Mouse (Mus musculus) kidney, postnatal 0 days (tissue): ENCODE results near the gene Isy1. TPM values are rescaled to one million over a fixed set of nuclear protein-coding genes. Genes with fewer than 3 reads are reported as not detected.

Experiments
- ATAC-seq: fragments of 200-750 bp; cut with Nextera tagmentation; replicated peaks from 2 replicates; pipeline ENCODE4 v1.8.0; 2017; ENCODE audit warnings: low read depth, moderate number of reproducible peaks, moderate TSS enrichment, moderate library complexity; ENCODE audit not compliant: low FRiP score
- DNase-seq: peaks from one replicate; pipeline ENCODE4 v3.0.0-alpha.2; 2016; ENCODE audit warnings: low spot score
- H3K27ac ChIP-seq: fragments of 300-500 bp; sonication (generic); 2 replicates; pipeline ENCODE4 v1.5.1; 2014; ENCODE audit warnings: mild to moderate bottlenecking
- H3K27me3 ChIP-seq: fragments of 300-500 bp; sonication (generic); 2 replicates; pipeline ENCODE4 v1.6.1; 2014; ENCODE audit warnings: low read length, mixed read lengths; ENCODE audit not compliant: insufficient read depth
- H3K36me3 ChIP-seq: fragments of 300-500 bp; sonication (generic); 2 replicates; pipeline ENCODE4 v1.6.1; 2014; ENCODE audit warnings: low read length, mixed read lengths; ENCODE audit not compliant: insufficient read depth
- H3K4me1 ChIP-seq: fragments of 300-500 bp; sonication (generic); replicated peaks from 2 replicates; pipeline ENCODE4 v1.6.1; 2014; ENCODE audit warnings: antibody characterized with exemption, low read length, mixed read lengths; ENCODE audit not compliant: insufficient read depth
- H3K4me2 ChIP-seq: fragments of 300-500 bp; sonication (generic); 2 replicates; pipeline ENCODE4 v1.6.1; 2014; ENCODE audit warnings: mild to moderate bottlenecking, low read length, moderate library complexity, mixed read lengths
- H3K4me3 ChIP-seq: fragments of 300-500 bp; sonication (generic); replicated peaks from 2 replicates; pipeline ENCODE4 v1.5.1; 2014; ENCODE audit warnings: low read depth, low read length
- H3K9ac ChIP-seq: fragments of 300-500 bp; sonication (generic); 2 replicates; pipeline ENCODE4 v1.6.1; 2014; ENCODE audit warnings: low read depth, low read length
- H3K9me3 ChIP-seq: fragments of 300-500 bp; sonication (generic); replicated peaks from 2 replicates; pipeline ENCODE4 v1.6.1; 2016; ENCODE audit warnings: low read length, inconsistent platforms, mixed read lengths
- CTCF ChIP-seq: IDR thresholded peaks from 2 replicates; pipeline ENCODE4 v1.5.1; 2016; ENCODE audit warnings: antibody characterized with exemption, low read depth, mild to moderate bottlenecking, moderate library complexity
- WGBS: fragments of 180-500 bp; shearing (Covaris S2); extraction: QIAGEN DNeasy Blood & Tissue Kit; methylation state at CpG from one replicate; pipeline ENCODE4 v1.1.7; 2014; 5-methylcytosine and 5-hydroxymethylcytosine counted together
- polyA plus RNA-seq: library from polyadenylated mRNA; unstranded; fragments of >200 nt; fragmentation: Nextera tagmentation; extraction: Ambion mirVana; gene quantifications from 2 replicates; pipeline ENCODE4 v1.2.1, GENCODE M21; 2015

Isy1 gene
- polyA plus RNA-seq, 1 experiment from 2014 or later, result 46.6 TPM

DNA sequence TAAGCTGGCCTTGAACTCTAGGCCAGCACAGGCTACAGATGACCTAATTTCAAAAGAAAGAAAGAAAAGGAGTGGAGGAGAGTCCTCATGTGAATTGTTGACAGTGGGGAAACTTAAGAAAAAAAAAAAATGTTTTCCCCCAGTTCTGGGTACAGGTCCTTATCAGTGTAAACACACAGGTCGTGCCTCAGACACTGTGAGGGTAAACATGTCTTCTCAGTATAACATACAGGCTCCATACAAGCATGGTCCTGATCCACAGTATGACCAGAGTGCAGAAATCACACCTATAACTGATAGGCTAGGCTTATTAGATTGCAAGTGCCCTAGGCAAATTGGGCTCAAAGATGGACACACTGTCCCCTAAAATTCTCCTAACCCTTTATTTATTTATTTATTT lies 31.8 kb upstream of the Isy1 start:
- no peak for TF ChIP-seq CTCF
- no peaks in the 10 kb centered on the region for H3K27me3 ChIP-seq
- H3K9ac ChIP-seq, result no peak overlapping the region
- H3K36me3 ChIP-seq, result no peaks in the 10 kb centered on the region
- no peak for DNase-seq
- H3K27ac ChIP-seq, result no peak overlapping the region
- H3K4me2 ChIP-seq, result no peak overlapping the region
- H3K4me3 ChIP-seq, result no peak overlapping the region
- no peaks in the 10 kb centered on the region for H3K4me1 ChIP-seq
- no peak for ATAC-seq
- no peaks in the 10 kb centered on the region for H3K9me3 ChIP-seq
- whole genome bisulfite sequencing, result 49% methylated on average over 1 of the region's 1 CpGs

DNA sequence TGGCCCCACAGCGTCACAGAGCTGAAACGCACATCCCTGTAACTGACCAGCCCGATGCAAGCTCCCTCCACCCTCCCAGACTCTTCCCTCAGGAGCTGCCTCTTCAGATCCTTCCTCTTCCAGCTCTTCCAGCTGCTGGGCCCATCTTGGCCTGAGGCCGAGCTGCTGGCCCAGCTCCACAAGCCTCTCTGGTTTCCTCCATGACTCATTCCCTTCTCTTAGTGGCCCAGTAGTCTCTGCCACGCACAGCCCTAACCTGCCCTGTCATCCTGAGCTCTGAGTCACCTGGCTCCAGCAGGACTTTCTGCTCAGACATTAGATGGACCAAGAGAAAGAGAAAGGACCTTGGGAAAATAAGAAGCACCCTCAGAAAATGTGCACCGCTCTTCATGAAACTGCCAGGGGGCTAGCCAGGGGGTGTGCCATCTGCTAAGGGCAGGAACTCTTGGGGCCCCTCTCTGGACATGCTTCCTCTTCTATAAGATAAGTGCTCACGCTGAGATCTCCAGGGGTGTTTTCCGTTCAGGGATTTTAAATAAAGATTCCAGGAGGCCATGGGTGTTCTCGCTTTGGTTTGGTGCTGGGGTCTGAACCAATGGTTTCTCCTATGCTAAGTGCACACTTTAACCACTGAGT lies 30.4 kb upstream of the Isy1 start:
- DNase-seq, result peak; percentile 50
- 65% methylated on average over 9 of the region's 9 CpGs for WGBS

GRCm38 (mm10) chr6:87867256-87867655 lies 28.7 kb upstream of the Isy1 start:
- no peak for TF ChIP-seq CTCF
- H3K27me3 ChIP-seq, result no peaks in the 10 kb centered on the region
- ATAC-seq (no peak), DNase-seq (no peak)
- H3K4me2 ChIP-seq, result no peak overlapping the region
- no peak overlapping the region for H3K27ac ChIP-seq
- WGBS, result 79% methylated on average over 2 of the region's 2 CpGs
- H3K9me3 ChIP-seq, result no peaks in the 10 kb centered on the region
- H3K9ac ChIP-seq, result no peak overlapping the region
- no peaks in the 10 kb centered on the region for H3K4me1 ChIP-seq
- H3K4me3 ChIP-seq, result no peak overlapping the region
- no peaks in the 10 kb centered on the region for H3K36me3 ChIP-seq

More for the DNA sequence above, 30.4 kb upstream of the Isy1 start:
- H3K4me3 ChIP-seq, result no peak overlapping the region
- H3K36me3 ChIP-seq, result no peaks in the 10 kb centered on the region
- no peak overlapping the region for H3K9ac ChIP-seq
- TF ChIP-seq CTCF, result no peak
- H3K4me2 ChIP-seq, result no peak overlapping the region
- 0 out of 2 replicates have a peak, but pooled peaks have one; percentile 40 for ATAC-seq
- no peaks in the 10 kb centered on the region for H3K4me1 ChIP-seq
- no peak overlapping the region for H3K27ac ChIP-seq
- H3K27me3 ChIP-seq, result no peaks in the 10 kb centered on the region
- no peaks in the 10 kb centered on the region for H3K9me3 ChIP-seq

DNA sequence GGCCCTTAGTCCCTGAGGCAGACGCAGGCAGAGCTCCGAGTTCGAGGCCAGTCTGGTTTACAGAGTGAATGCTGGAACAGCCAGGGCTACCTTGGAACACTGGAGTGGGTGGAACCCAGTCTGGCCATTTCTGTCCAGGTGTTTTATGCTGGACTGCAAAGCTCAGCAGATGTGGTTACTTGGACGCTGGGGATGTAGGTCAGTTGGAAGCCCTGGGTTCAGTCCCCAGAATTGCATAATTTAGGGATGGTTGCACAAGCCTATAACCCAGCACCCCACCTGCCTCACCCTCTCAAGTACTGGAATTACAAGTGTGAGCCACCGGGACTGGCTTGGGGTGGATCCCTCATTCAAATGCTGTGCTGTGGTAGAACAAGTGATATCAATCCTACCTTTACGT lies 27.6 kb upstream of the Isy1 start:
- H3K4me2 ChIP-seq, result no peak overlapping the region
- H3K27ac ChIP-seq, result no peak overlapping the region
- DNase-seq (no peak), ATAC-seq (no peak)
- H3K4me1 ChIP-seq, result no peaks in the 10 kb centered on the region
- H3K4me3 ChIP-seq, result no peak overlapping the region
- 86% methylated on average over 6 of the region's 6 CpGs for WGBS
- no peaks in the 10 kb centered on the region for H3K9me3 ChIP-seq
- H3K9ac ChIP-seq, result no peak overlapping the region
- TF ChIP-seq CTCF, result no peak
- H3K36me3 ChIP-seq, result no peaks in the 10 kb centered on the region
- no peaks in the 10 kb centered on the region for H3K27me3 ChIP-seq

GRCm38 (mm10) chr6:87857071-87857470 lies 18.5 kb upstream of the Isy1 start:
- ATAC-seq (no peak), DNase-seq (no peak)
- Histone ChIP-seq H3K36me3 (no peaks in the 10 kb centered on the region), H3K9me3 (no peaks in the 10 kb centered on the region), H3K27me3 (no peaks in the 10 kb centered on the region), H3K9ac (no peak overlapping the region), H3K4me2 (no peak overlapping the region), H3K27ac (no peak overlapping the region), H3K4me1 (no peaks in the 10 kb centered on the region), H3K4me3 (no peak overlapping the region)
- 45% methylated on average over 1 of the region's 1 CpGs for WGBS
- no peak for TF ChIP-seq CTCF

DNA sequence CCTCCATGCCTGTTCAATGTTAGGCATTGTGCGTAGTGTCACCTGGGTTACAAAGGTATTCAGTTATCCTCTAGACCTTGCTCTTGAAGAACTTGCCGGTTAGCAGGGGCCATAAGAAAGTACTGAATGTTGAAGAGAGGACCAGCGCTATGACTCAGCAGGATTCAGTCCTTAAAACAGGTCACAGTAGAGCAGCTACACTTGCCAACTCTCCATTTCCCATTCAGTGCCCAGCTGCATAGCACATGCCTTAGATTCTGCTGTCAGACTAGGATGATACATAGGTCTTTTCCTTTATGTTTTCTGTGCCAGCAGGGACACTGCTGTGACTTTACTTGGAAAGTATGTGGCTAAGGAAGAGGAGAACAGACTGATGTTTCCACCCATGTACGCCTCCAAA lies 14.8 kb upstream of the Isy1 start:
- H3K4me3 ChIP-seq, result no peak overlapping the region
- H3K27me3 ChIP-seq, result no peaks in the 10 kb centered on the region
- H3K27ac ChIP-seq, result no peak overlapping the region
- ATAC-seq (no peak), DNase-seq (no peak)
- WGBS, result 78% methylated on average over 4 of the region's 4 CpGs
- no peak for TF ChIP-seq CTCF
- H3K9ac ChIP-seq, result no peak overlapping the region
- no peaks in the 10 kb centered on the region for H3K9me3 ChIP-seq
- H3K4me2 ChIP-seq, result no peak overlapping the region
- H3K36me3 ChIP-seq, result no peaks in the 10 kb centered on the region
- H3K4me1 ChIP-seq, result peaks cover 6% of the 10 kb centered on the region; the same call in 1 of the 2 replicates

DNA sequence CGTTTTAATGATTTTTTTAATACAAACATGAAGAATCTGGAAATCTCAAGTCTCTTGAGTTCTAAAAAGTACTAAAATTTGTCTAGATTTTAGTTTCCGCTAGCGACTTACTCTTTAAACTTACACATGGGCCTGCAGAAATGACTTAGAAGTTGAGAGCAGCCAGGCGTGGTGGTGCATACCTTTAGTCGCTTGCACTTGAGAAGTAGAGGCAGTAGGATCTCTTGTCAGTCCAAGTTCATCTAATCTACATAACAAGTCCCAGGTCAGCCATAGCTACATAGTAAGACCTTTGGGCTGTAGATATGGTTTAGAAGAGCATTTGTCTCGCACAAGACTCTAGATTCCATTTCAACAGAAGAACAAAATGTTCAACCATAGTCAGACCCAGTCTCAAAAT lies 13.3 kb upstream of the Isy1 start:
- Histone ChIP-seq H3K9ac (no peak overlapping the region), H3K27me3 (no peaks in the 10 kb centered on the region), H3K4me2 (no peak overlapping the region), H3K36me3 (no peaks in the 10 kb centered on the region), H3K4me3 (no peak overlapping the region), H3K27ac (no peak overlapping the region), H3K4me1 (peaks cover 6% of the 10 kb centered on the region; the same call in 1 of the 2 replicates), H3K9me3 (no peaks in the 10 kb centered on the region)
- DNase-seq, result no peak
- WGBS, result 81% methylated on average over 6 of the region's 6 CpGs
- ATAC-seq, result no peak
- TF ChIP-seq CTCF, result no peak
